Mouse (Mus musculus) splenic B cell, adult 2 months (primary cell): ENCODE results near the gene Gmds.

Experiments
- DNase-seq: peaks from one replicate; pipeline ENCODE4 v3.0.0-alpha.2; 2011; ENCODE audit warnings: low read depth, low spot score
- H3K27me3 ChIP-seq: 2 replicates; pipeline ENCODE4 v1.6.1; 2012; ENCODE audit warnings: mild to moderate bottlenecking, low read length, moderate library complexity, mixed read lengths; ENCODE audit not compliant: control insufficient read depth, poor library complexity, insufficient read depth, severe bottlenecking
- H3K36me3 ChIP-seq: 2 replicates; pipeline ENCODE4 v1.6.1; 2012; ENCODE audit warnings: mild to moderate bottlenecking, low read length, moderate library complexity, mixed read lengths; ENCODE audit not compliant: control insufficient read depth, poor library complexity, insufficient read depth, severe bottlenecking

Gmds gene

DNA sequence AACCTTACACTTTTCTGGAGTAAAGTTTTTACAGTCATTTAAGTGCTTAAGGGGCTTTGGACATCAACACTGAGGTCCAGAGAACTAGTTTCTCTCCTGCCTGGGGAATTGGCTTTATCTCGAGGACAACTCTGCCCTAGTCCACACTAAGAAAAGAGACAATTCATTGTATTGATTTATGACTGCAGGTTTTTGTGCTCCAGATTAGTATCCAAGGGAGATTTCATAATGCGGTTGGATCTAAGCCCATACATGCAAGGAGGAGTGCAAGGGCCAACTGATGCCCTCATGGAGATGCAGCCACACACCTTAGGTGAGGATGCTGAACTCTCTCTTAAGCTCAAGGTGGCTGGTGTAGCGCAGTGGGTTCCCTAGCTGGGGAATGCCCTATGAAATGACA is 444.0 kb downstream of the Gmds start:
- Histone ChIP-seq H3K36me3 (no peaks in the 10 kb centered on the region), H3K27me3 (no peaks in the 10 kb centered on the region)
- DNase-seq = no peak

DNA sequence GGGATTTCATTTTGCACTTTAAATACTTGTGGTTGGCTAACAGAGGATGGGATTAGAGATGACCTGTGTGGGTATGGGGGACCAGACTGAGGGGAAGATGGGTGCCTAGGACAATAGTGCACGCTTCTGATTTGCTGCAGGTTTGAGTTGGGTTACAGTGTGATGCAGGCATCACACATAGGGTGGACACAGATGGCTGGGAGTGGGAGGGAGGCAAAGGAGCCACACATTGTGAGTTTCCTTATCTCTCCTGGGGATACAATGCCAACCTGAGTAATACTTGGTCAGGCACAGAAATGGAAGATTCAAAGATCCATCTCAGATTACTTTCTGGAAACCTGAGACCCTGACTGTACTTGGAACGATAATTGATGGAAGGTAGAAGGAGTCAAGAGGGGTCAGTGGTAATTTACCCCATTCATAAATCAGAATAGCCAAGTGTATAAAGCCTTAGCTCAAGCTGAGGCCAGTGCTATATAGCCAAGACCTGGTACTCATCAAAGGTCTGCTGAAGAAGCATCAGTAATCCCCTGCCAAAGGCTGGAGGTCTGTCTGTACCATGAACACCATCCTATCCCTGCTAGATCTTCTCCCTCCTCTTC is 445.5 kb downstream of the Gmds start:
- no peaks in the 10 kb centered on the region for H3K36me3 ChIP-seq
- DNase-seq = no peak
- no peaks in the 10 kb centered on the region for H3K27me3 ChIP-seq

GRCm38 (mm10) chr13:31888500-31888899 is 450.0 kb downstream of the Gmds start:
- Histone ChIP-seq H3K27me3 (no peaks in the 10 kb centered on the region), H3K36me3 (no peaks in the 10 kb centered on the region)
- DNase-seq = no peak

GRCm38 (mm10) chr13:31885769-31886168 is 452.8 kb downstream of the Gmds start:
- DNase-seq = no peak
- H3K36me3 ChIP-seq = no peaks in the 10 kb centered on the region
- no peaks in the 10 kb centered on the region for H3K27me3 ChIP-seq

GRCm38 (mm10) chr13:31878805-31879477 is 459.6 kb downstream of the Gmds start:
- no peak for DNase-seq
- H3K27me3 ChIP-seq = no peaks in the 10 kb centered on the region
- H3K36me3 ChIP-seq = no peaks in the 10 kb centered on the region

- no peak for DNase-seq
- no peaks in the 10 kb centered on the region for H3K27me3 ChIP-seq
Observed at GRCm38 (mm10) chr13:31877061-31877460, 461.5 kb downstream of the Gmds start.

DNA sequence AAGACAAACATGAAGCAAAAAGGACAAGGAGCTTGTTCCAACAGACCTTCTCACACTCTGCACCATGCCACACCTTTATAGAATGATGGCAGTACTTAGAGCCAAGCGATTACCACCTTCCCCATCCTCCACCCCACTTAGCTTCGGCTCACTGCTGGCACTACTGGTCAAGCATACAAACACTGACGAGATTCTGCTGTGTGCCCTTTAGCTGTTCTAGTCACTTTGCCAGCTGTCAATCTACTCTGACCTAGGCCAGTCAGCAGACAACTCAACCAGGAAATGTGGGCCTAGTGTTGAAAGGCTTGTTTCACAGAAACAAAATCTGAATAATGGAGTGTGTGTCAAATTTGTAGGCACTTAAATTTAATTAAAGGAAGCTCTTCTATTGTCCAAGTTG is 464.1 kb downstream of the Gmds start:
- DNase-seq = no peak
- Histone ChIP-seq H3K27me3 (no peaks in the 10 kb centered on the region), H3K36me3 (no peaks in the 10 kb centered on the region)

More at GRCm38 (mm10) chr13:31877061-31877460, 461.5 kb downstream of the Gmds start:
- no peaks in the 10 kb centered on the region for H3K36me3 ChIP-seq

DNA sequence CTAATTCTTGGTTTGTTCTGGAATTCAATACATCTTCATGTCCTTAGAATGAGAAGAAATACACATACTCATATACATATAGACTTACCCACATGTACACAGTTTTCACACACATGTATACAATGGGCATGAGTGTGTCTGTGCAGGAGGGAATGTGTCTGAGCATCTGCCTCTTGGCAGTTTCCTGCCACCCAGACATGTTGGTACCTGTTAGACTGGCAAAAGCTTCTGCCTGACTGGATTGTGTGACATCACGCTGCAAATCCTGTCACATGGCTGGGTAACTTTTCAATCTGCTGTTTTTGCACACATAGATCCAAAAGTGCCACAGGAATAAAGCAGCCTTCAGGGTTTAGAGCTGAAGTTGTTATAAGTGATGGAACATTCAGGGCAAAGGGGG is 465.3 kb downstream of the Gmds start:
- no peak for DNase-seq
- Histone ChIP-seq H3K27me3 (no peaks in the 10 kb centered on the region), H3K36me3 (no peaks in the 10 kb centered on the region)

GRCm38 (mm10) chr13:31864786-31865185 is 473.8 kb downstream of the Gmds start:
- Histone ChIP-seq H3K36me3 (no peaks in the 10 kb centered on the region; the same call in 1 of the 2 replicates), H3K27me3 (no peaks in the 10 kb centered on the region)
- DNase-seq = no peak

DNA sequence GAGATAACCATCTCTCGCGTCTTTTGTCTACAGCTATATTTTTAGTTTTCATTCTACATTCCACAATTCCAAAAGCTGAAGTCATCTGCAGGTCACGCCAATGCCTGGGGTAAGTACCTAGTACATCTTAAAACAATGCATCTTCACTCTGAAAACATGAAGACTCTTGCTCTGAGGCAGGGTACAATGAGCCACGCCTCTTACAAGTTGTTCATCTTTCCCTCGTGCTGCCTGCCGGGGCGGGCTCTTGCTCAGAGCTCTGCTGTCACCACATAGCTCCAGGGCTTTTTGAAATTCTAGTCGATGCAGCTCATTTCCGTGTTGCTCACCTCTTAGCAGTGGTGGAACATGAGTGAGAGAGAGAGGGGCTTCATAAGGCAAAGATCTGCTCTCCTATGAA is 475.1 kb downstream of the Gmds start:
- Histone ChIP-seq H3K27me3 (no peaks in the 10 kb centered on the region), H3K36me3 (no peaks in the 10 kb centered on the region; the same call in 1 of the 2 replicates)
- DNase-seq = no peak

- Histone ChIP-seq H3K27me3 (no peaks in the 10 kb centered on the region), H3K36me3 (no peaks in the 10 kb centered on the region; the same call in 1 of the 2 replicates)
- DNase-seq = no peak
Observed at GRCm38 (mm10) chr13:31860200-31860599, 478.3 kb downstream of the Gmds start.

DNA sequence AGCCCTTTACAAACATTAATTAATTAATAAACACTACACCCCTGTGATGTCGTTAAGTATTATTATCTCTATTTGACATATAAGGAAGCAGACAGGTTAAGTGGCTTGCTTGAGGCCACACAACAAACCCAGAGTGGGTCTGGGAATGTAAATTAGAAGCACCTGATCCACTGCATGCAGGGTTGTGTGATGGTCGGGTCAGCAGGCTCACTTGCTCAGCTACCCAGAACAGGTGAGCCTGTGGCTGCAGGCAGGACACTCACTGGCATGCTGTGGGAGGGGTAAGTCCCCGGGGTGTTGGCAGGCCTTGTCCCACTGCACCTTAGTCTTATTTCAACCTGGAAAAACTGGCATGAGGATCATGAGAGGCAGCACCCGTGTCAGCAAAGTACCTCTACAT is 484.5 kb downstream of the Gmds start:
- DNase-seq = no peak
- Histone ChIP-seq H3K36me3 (no peaks in the 10 kb centered on the region), H3K27me3 (no peaks in the 10 kb centered on the region)

GRCm38 (mm10) chr13:31853564-31853963 is 485.0 kb downstream of the Gmds start:
- H3K27me3 ChIP-seq = no peaks in the 10 kb centered on the region
- no peak for DNase-seq
- H3K36me3 ChIP-seq = no peaks in the 10 kb centered on the region

- DNase-seq = no peak
- no peaks in the 10 kb centered on the region for H3K36me3 ChIP-seq
- no peaks in the 10 kb centered on the region for H3K27me3 ChIP-seq
Observed at GRCm38 (mm10) chr13:31849258-31849971, 489.1 kb downstream of the Gmds start.

- no peak for DNase-seq
- Histone ChIP-seq H3K27me3 (no peaks in the 10 kb centered on the region), H3K36me3 (no peaks in the 10 kb centered on the region)
Observed at GRCm38 (mm10) chr13:31835802-31836201, 502.7 kb downstream of the Gmds start.
